Mouse (Mus musculus): ENCODE results near the gene Alg3. TPM values are rescaled to one million over a fixed set of nuclear protein-coding genes. Genes with fewer than 3 reads are reported as not detected.

Gene Alg3
- polyA plus RNA-seq, 1 experiment = 19.6 TPM

- 9% methylated on average over 48 of the region's 48 CpGs for WGBS
- Histone ChIP-seq H3K27me3 (ENCODE audit: control insufficient read depth, insufficient read depth, low read length) (peaks cover 15% of the 10 kb centered on the region), H3K4me1 (ENCODE audit: control insufficient read depth, insufficient read depth, insufficient read length) (peaks cover 3% of the 10 kb centered on the region; the same call in 1 of the 2 replicates), H3K36me3 (ENCODE audit: control insufficient read depth, insufficient read depth, low read length) (no peaks in the 10 kb centered on the region), H3K4me3 (ENCODE audit: extremely low read depth, insufficient read depth, insufficient read length) (no peak overlapping the region), H3K27ac (ENCODE audit: insufficient read depth, low read length) (no peak overlapping the region)
- DNase-seq (ENCODE audit: low read depth in 1 of 2, low spot score in 2 of 2) = no peak
- TF ChIP-seq POLR2A (IDR thresholded peaks at IDR 0.05; ENCODE audit: low read depth, low read length) (no peak), CTCF (IDR thresholded peaks at IDR 0.05; ENCODE audit: extremely low read depth, insufficient read depth, insufficient read length, insufficient replicate concordance) (no peak)
These were observed 20.3 kb downstream of the Alg3 start for GRCm38 (mm10) chr16:20591076-20591705.

- Histone ChIP-seq H3K4me3 (ENCODE audit: extremely low read depth, insufficient read depth, insufficient read length) (no peak overlapping the region), H3K27ac (ENCODE audit: insufficient read depth, low read length) (no peak overlapping the region), H3K27me3 (ENCODE audit: control insufficient read depth, insufficient read depth, low read length) (peaks cover 15% of the 10 kb centered on the region), H3K4me1 (ENCODE audit: control insufficient read depth, insufficient read depth, insufficient read length) (peaks cover 3% of the 10 kb centered on the region; the same call in 1 of the 2 replicates), H3K36me3 (ENCODE audit: control insufficient read depth, insufficient read depth, low read length) (no peaks in the 10 kb centered on the region)
- TF ChIP-seq CTCF (IDR thresholded peaks at IDR 0.05; ENCODE audit: extremely low read depth, insufficient read depth, insufficient read length, insufficient replicate concordance) = no peak
- no peak for TF ChIP-seq POLR2A (IDR thresholded peaks at IDR 0.05; ENCODE audit: low read depth, low read length)
- 5% methylated on average over 17 of the region's 17 CpGs for WGBS
- DNase-seq (ENCODE audit: low read depth in 1 of 2, low spot score in 2 of 2) = no peak
These were observed 20.9 kb downstream of the Alg3 start for GRCm38 (mm10) chr16:20590680-20591038.

GRCm38 (mm10) chr16:20589939-20590679, 21.4 kb downstream of the Alg3 start:
- Histone ChIP-seq H3K36me3 (ENCODE audit: control insufficient read depth, insufficient read depth, low read length) (no peaks in the 10 kb centered on the region), H3K27ac (ENCODE audit: insufficient read depth, low read length) (no peak overlapping the region), H3K4me3 (ENCODE audit: extremely low read depth, insufficient read depth, insufficient read length) (peak overlapping the region; percentile 17; the same call in 1 of the 2 replicates), H3K4me1 (ENCODE audit: control insufficient read depth, insufficient read depth, insufficient read length) (peaks cover 3% of the 10 kb centered on the region; the same call in 1 of the 2 replicates), H3K27me3 (ENCODE audit: control insufficient read depth, insufficient read depth, low read length) (peaks cover 15% of the 10 kb centered on the region)
- no peak for DNase-seq (ENCODE audit: low read depth in 1 of 2, low spot score in 2 of 2)
- WGBS = under 1% methylated on average over 39 of the region's 39 CpGs
- TF ChIP-seq POLR2A (IDR thresholded peaks at IDR 0.05; ENCODE audit: low read depth, low read length) (no peak), CTCF (IDR thresholded peaks at IDR 0.05; ENCODE audit: extremely low read depth, insufficient read depth, insufficient read length, insufficient replicate concordance) (no peak)

DNA sequence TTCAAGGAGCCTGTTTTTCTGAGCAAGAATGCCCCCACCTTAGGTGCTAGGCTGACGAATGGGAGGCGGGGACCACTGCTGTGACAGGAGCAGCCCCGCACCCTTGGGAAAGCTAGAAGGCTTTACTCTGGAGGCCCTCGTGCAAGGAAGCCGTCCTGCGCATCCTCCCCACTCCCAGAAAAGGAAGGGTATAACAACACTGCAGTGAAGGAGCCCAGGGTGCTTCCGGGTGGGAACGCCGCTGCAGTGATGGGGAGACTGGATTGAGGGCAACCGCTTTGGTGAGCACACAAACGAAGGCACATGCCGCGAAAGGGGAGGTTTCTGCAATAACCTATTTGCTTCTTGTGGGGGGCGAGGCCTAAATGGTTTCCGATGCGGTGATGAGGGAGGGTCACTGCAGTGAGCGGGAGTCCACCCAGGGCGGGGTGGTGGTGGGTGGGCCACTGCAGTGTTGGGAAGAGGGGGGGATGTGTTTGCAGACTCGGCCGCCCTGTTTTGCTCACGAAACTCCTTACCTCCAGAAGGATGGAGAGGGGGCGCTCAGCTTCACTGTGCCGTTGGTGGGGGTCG, 22.1 kb downstream of the Alg3 start, which contains the start of gene Vwa5b2:
Gene Vwa5b2 (plus strand): TSS at position 106 of the 573 bp plus-strand sequence.
- Histone ChIP-seq H3K36me3 (ENCODE audit: control insufficient read depth, insufficient read depth, low read length) (no peaks in the 10 kb centered on the region), H3K27me3 (ENCODE audit: control insufficient read depth, insufficient read depth, low read length) (peaks cover 15% of the 10 kb centered on the region), H3K4me3 (ENCODE audit: extremely low read depth, insufficient read depth, insufficient read length) (peak within 1 kb of the TSS; percentile 17; the same call in 1 of the 2 replicates), H3K27ac (ENCODE audit: insufficient read depth, low read length) (no peak within 1 kb of the TSS), H3K4me1 (ENCODE audit: control insufficient read depth, insufficient read depth, insufficient read length) (peaks cover 3% of the 10 kb centered on the region; the same call in 1 of the 2 replicates)
- WGBS = 4% methylated on average over 24 of the region's 24 CpGs
- no peak for DNase-seq (ENCODE audit: low read depth in 1 of 2, low spot score in 2 of 2)
- TF ChIP-seq CTCF (IDR thresholded peaks at IDR 0.05; ENCODE audit: extremely low read depth, insufficient read depth, insufficient read length, insufficient replicate concordance) (no peak), POLR2A (IDR thresholded peaks at IDR 0.05; ENCODE audit: low read depth, low read length) (no peak)

GRCm38 (mm10) chr16:20565075-20565474, 46.5 kb downstream of the Alg3 start:
- WGBS = 44% methylated on average over 1 of the region's 1 CpGs
- Histone ChIP-seq H3K4me1 (ENCODE audit: control insufficient read depth, insufficient read depth, insufficient read length) (no peaks in the 10 kb centered on the region), H3K4me3 (ENCODE audit: extremely low read depth, insufficient read depth, insufficient read length) (no peak overlapping the region), H3K36me3 (ENCODE audit: control insufficient read depth, insufficient read depth, low read length) (peaks cover 12% of the 10 kb centered on the region), H3K27me3 (ENCODE audit: control insufficient read depth, insufficient read depth, low read length) (no peaks in the 10 kb centered on the region), H3K27ac (ENCODE audit: insufficient read depth, low read length) (no peak overlapping the region)
- no peak for DNase-seq (ENCODE audit: low read depth in 1 of 2, low spot score in 2 of 2)
- TF ChIP-seq POLR2A (IDR thresholded peaks at IDR 0.05; ENCODE audit: low read depth, low read length) = no peak
- TF ChIP-seq CTCF (IDR thresholded peaks at IDR 0.05; ENCODE audit: extremely low read depth, insufficient read depth, insufficient read length, insufficient replicate concordance) = no peak

GRCm38 (mm10) chr16:20557381-20557780, 54.2 kb downstream of the Alg3 start:
- H3K4me3 ChIP-seq (ENCODE audit: extremely low read depth, insufficient read depth, insufficient read length) = no peak overlapping the region
- no peaks in the 10 kb centered on the region for H3K27me3 ChIP-seq (ENCODE audit: control insufficient read depth, insufficient read depth, low read length)
- no peaks in the 10 kb centered on the region for H3K4me1 ChIP-seq (ENCODE audit: control insufficient read depth, insufficient read depth, insufficient read length)
- H3K27ac ChIP-seq (ENCODE audit: insufficient read depth, low read length) = no peak overlapping the region
- 92% methylated on average over 7 of the region's 7 CpGs for WGBS
- DNase-seq (ENCODE audit: low read depth in 1 of 2, low spot score in 2 of 2) = no peak
- H3K36me3 ChIP-seq (ENCODE audit: control insufficient read depth, insufficient read depth, low read length) = peaks cover 37% of the 10 kb centered on the region
- no peak for TF ChIP-seq CTCF (IDR thresholded peaks at IDR 0.05; ENCODE audit: extremely low read depth, insufficient read depth, insufficient read length, insufficient replicate concordance)
- no peak for TF ChIP-seq POLR2A (IDR thresholded peaks at IDR 0.05; ENCODE audit: low read depth, low read length)

Other genes starting within 250 kb of the Alg3 start
- 48.8 and 55.4 TPM in 2 replicates for gene Abcc5, start 185.3 kb downstream of the Alg3 start, polyA plus RNA-seq (2012; rRNA removed)
- 16.6 and 17.5 TPM in 2 replicates for gene Eif2b5, start 112.9 kb downstream of the Alg3 start, polyA plus RNA-seq (2012; rRNA removed)
- gene Dvl3, start 94.8 kb downstream of the Alg3 start, polyA plus RNA-seq (2012; rRNA removed) = 25.0 and 30.8 TPM in 2 replicates
- 241 and 277 TPM in 2 replicates for gene Ap2m1, start 76.3 kb downstream of the Alg3 start, polyA plus RNA-seq (2012; rRNA removed)
- 27.3 and 32.6 TPM in 2 replicates for gene Abcf3, start 63.2 kb downstream of the Alg3 start, polyA plus RNA-seq (2012; rRNA removed)
- 0.07 TPM in 1 of 2 replicates, not detected in the other for gene Vwa5b2, start 22.3 kb downstream of the Alg3 start, polyA plus RNA-seq (2012; rRNA removed)
- 9.2 and 10.8 TPM in 2 replicates for gene Eef1akmt4, start 142 bp downstream of the Alg3 start, polyA plus RNA-seq (2012; rRNA removed)
- 0.02 TPM in 1 of 2 replicates, not detected in the other for gene Gm49333, start 125 bp downstream of the Alg3 start, polyA plus RNA-seq (2012; rRNA removed)
- 1.3 and 1.4 TPM in 2 replicates for gene Camk2n2, start 9.6 kb upstream of the Alg3 start, polyA plus RNA-seq (2012; rRNA removed)
- 0.07 and 0.15 TPM in 2 replicates for gene Ece2, start 18.1 kb upstream of the Alg3 start, polyA plus RNA-seq (2012; rRNA removed)
- 41.8 and 42.7 TPM in 2 replicates for gene Psmd2, start 39.9 kb upstream of the Alg3 start, polyA plus RNA-seq (2012; rRNA removed)
- gene Eif4g1, start 56.6 kb upstream of the Alg3 start, polyA plus RNA-seq (2012; rRNA removed) = 257 and 351 TPM in 2 replicates
- gene Fam131a, start 81.5 kb upstream of the Alg3 start, polyA plus RNA-seq (2012; rRNA removed) = 5.9 and 8.3 TPM in 2 replicates
- 8.5 and 10.0 TPM in 2 replicates for gene Polr2h, start 105.9 kb upstream of the Alg3 start, polyA plus RNA-seq (2012; rRNA removed)
- 8.5 and 12.1 TPM in 2 replicates for gene Clcn2, start 106.0 kb upstream of the Alg3 start, polyA plus RNA-seq (2012; rRNA removed)
- 0.63 and 1.6 TPM in 2 replicates for gene Chrd, start 121.4 kb upstream of the Alg3 start, polyA plus RNA-seq (2012; rRNA removed)
- gene Thpo, start 122.8 kb upstream of the Alg3 start, polyA plus RNA-seq (2012; rRNA removed) = 0.09 and 0.19 TPM in 2 replicates

Measured in spleen, adult 2 months (tissue).